Mouse (Mus musculus) olfactory bulb, adult 2 months (tissue): Measurements from ENCODE around the gene Lrrc3. TPM values are rescaled to one million over a fixed set of nuclear protein-coding genes. Genes with fewer than 3 reads are reported as not detected.
A peak's percentile ranks its signal among the peaks of the same experiment; 100 is the strongest.

ENCODE experiments used
- H3K27ac ChIP-seq: fragments of 200-500 bp; 2 replicates; pipeline ENCODE4 v1.5.1; 2012; ENCODE audit warnings: low read depth, low read length; ENCODE audit not compliant: insufficient read depth
- H3K4me1 ChIP-seq: fragments of 200-500 bp; 2 replicates; pipeline ENCODE4 v1.6.1; 2012; ENCODE audit warnings: low read length; ENCODE audit not compliant: control insufficient read depth, insufficient read depth
- H3K4me3 ChIP-seq: fragments of 200-500 bp; 2 replicates; pipeline ENCODE4 v1.5.1; 2012; ENCODE audit warnings: mild to moderate bottlenecking, low read depth, low read length, moderate library complexity; ENCODE audit not compliant: insufficient read depth
- CTCF ChIP-seq: fragments of 200-500 bp; IDR thresholded peaks from 2 replicates; pipeline ENCODE4 v1.5.1; 2012; ENCODE audit warnings: low read depth, mild to moderate bottlenecking, low read length, moderate library complexity; ENCODE audit not compliant: insufficient read depth
- POLR2A ChIP-seq: fragments of 200-500 bp; IDR thresholded peaks from 2 replicates; pipeline ENCODE4 v1.6.1; 2012; ENCODE audit warnings: mild to moderate bottlenecking, low read depth, low read length, moderate library complexity; ENCODE audit not compliant: insufficient read depth
- WGBS: fragments of 180-500 bp; shearing (Covaris S2); methylation state at CpG from one replicate; pipeline ENCODE4 v1.1.7; 2018; 5-methylcytosine and 5-hydroxymethylcytosine counted together
- polyA plus RNA-seq: library from polyadenylated mRNA; stranded (reverse); fragments of >200 nt; gene quantifications from 2 replicates; pipeline ENCODE4 v1.2.4, GENCODE M21; 2012; ENCODE audit warnings: low replicate concordance; ENCODE audit not compliant: missing spikeins, insufficient read depth, insufficient read length

Lrrc3 gene
- polyA plus RNA-seq, 1 experiment = not detected

- Histone ChIP-seq H3K4me1 (peaks cover 14% of the 10 kb centered on the region), H3K4me3 (peak overlapping the region; percentile 53), H3K27ac (no peak overlapping the region)
- 3% methylated on average over 35 of the region's 35 CpGs for WGBS
- TF ChIP-seq CTCF = no peak
- no peak for TF ChIP-seq POLR2A
Observed at GRCm38 (mm10) chr10:77902894-77903715, 769 bp upstream of the Lrrc3 start.

- TF ChIP-seq POLR2A (no peak), CTCF (no peak)
- Histone ChIP-seq H3K27ac (no peak overlapping the region), H3K4me1 (peaks cover 14% of the 10 kb centered on the region), H3K4me3 (peak overlapping the region; percentile 53)
- WGBS = 6% methylated on average over 14 of the region's 14 CpGs
Observed at GRCm38 (mm10) chr10:77901871-77902210, 495 bp downstream of the Lrrc3 start.

- no peak for TF ChIP-seq CTCF
- TF ChIP-seq POLR2A = no peak
- WGBS = 89% methylated on average over 27 of the region's 27 CpGs
- peak overlapping the region; percentile 53; the same call in 1 of the 2 replicates for H3K4me3 ChIP-seq
- H3K4me1 ChIP-seq = peaks cover 14% of the 10 kb centered on the region
- no peak overlapping the region for H3K27ac ChIP-seq
Observed at GRCm38 (mm10) chr10:77900903-77901818, 1.2 kb downstream of the Lrrc3 start.

- TF ChIP-seq POLR2A (no peak), CTCF (no peak)
- Histone ChIP-seq H3K4me1 (peaks cover 14% of the 10 kb centered on the region), H3K4me3 (no peak overlapping the region), H3K27ac (no peak overlapping the region)
- WGBS = 71% methylated on average over 7 of the region's 7 CpGs
Observed at GRCm38 (mm10) chr10:77900126-77900525, 2.2 kb downstream of the Lrrc3 start.

- Histone ChIP-seq H3K4me3 (no peak overlapping the region), H3K4me1 (0 out of 2 replicates have a peak, but pooled peaks cover 4% of the 10 kb centered on the region), H3K27ac (no peak overlapping the region)
- 77% methylated on average over 5 of the region's 5 CpGs for WGBS
- no peak for TF ChIP-seq CTCF
- no peak for TF ChIP-seq POLR2A
Observed at GRCm38 (mm10) chr10:77895562-77895961, 6.8 kb downstream of the Lrrc3 start.

GRCm38 (mm10) chr10:77890987-77891565, 11.3 kb downstream of the Lrrc3 start:
- no peak overlapping the region for H3K27ac ChIP-seq
- 76% methylated on average over 8 of the region's 8 CpGs for WGBS
- TF ChIP-seq POLR2A (no peak), CTCF (no peak)
- H3K4me1 ChIP-seq = 0 out of 2 replicates have a peak, but pooled peaks cover 4% of the 10 kb centered on the region
- H3K4me3 ChIP-seq = no peak overlapping the region

- no peak overlapping the region for H3K4me3 ChIP-seq
- TF ChIP-seq POLR2A (no peak), CTCF (no peak)
- 62% methylated on average over 12 of the region's 12 CpGs for WGBS
- no peaks in the 10 kb centered on the region for H3K4me1 ChIP-seq
- no peak overlapping the region for H3K27ac ChIP-seq
Observed at GRCm38 (mm10) chr10:77886007-77886747, 16.2 kb downstream of the Lrrc3 start.

GRCm38 (mm10) chr10:77882553-77882952, 19.8 kb downstream of the Lrrc3 start:
- WGBS = 85% methylated on average over 5 of the region's 5 CpGs
- TF ChIP-seq CTCF (no peak), POLR2A (no peak)
- H3K4me1 ChIP-seq = no peaks in the 10 kb centered on the region
- H3K27ac ChIP-seq = no peak overlapping the region
- no peak overlapping the region for H3K4me3 ChIP-seq
